Mouse (Mus musculus): Measurements from ENCODE around the gene Cyp4a32. TPM values are rescaled to one million over a fixed set of nuclear protein-coding genes. Genes with fewer than 3 reads are reported as not detected.
"Not testable (repeated sequence)": the region's sequence is repeated elsewhere in the genome, so short reads cannot be mapped to it uniquely, and the experiment has no call there.

The Cyp4a32 gene
- total and polyA plus RNA-seq, 3 experiments, result not detected

- Histone ChIP-seq H3K27ac (ENCODE audit: insufficient read depth, low read depth) (no peak overlapping the region), H3K4me1 (ENCODE audit: control insufficient read depth in 1 of 2, insufficient read depth in 2 of 2) (no peaks in the 10 kb centered on the region; a peak in 1 of 4 replicates), H3K36me3 (replicated peaks in 1 of 2; ENCODE audit: control insufficient read depth in 1 of 2, insufficient read depth in 1 of 2, low read length in 1 of 2) (no peaks in the 10 kb centered on the region), H3K4me2 (ENCODE audit: insufficient read depth, low read depth, poor library complexity, severe bottlenecking) (no peak overlapping the region), H3K79me2 (replicated peaks; ENCODE audit: control insufficient read depth, extremely low read depth, insufficient read depth, poor library complexity, severe bottlenecking) (no peaks in the 10 kb centered on the region), H3K27me3 (replicated peaks) (peaks cover 61% of the 10 kb centered on the region), H3K9ac (ENCODE audit: insufficient read depth, low read depth) (no peak overlapping the region), H3K4me3 (replicated peaks in 1 of 3; ENCODE audit: low read depth in 2 of 3, low read length in 2 of 3, poor library complexity in 1 of 3) (no peak overlapping the region), H3K9me3 (replicated peaks; ENCODE audit: low read length) (no peaks in the 10 kb centered on the region)
- dilution Hi-C loops (cut with MboI; ENCODE audit: extremely low pct_ligation_motif_present, extremely low pct_unique_long_range_greater_than_20kb, low sequenced_read_pairs) (no loop called here), in situ Hi-C loops (cut with MboI; ENCODE audit: low pct_ligation_motif_present, low pct_unique_long_range_greater_than_20kb, low sequenced_read_pairs) (no loop called here)
- no peak for DNase-seq (ENCODE audit: extremely low read depth)
- no peak for TF ChIP-seq NRF1 (IDR thresholded peaks at IDR 0.05; ENCODE audit: low read depth, low read length)
- TF ChIP-seq MEF2A (IDR thresholded peaks at IDR 0.05; ENCODE audit: borderline replicate concordance, low read depth, low read length), result no peak
- TF ChIP-seq JUN (IDR thresholded peaks at IDR 0.05; ENCODE audit: insufficient read depth, low read depth, low read length), result no peak
- no peak for TF ChIP-seq MAX (IDR thresholded peaks at IDR 0.05; ENCODE audit: low read length)
- no peak for TF ChIP-seq ELF1 (IDR thresholded peaks at IDR 0.05; ENCODE audit: low read depth, low read length)
- TF ChIP-seq GABPA (IDR thresholded peaks at IDR 0.05; ENCODE audit: insufficient replicate concordance, low read depth, low read length), result no peak
- TF ChIP-seq POLR2A (IDR thresholded peaks at IDR 0.05; ENCODE audit: low read depth, low read length), result no peak
- TF ChIP-seq USF1 (IDR thresholded peaks at IDR 0.05; ENCODE audit: low read depth, low read length), result no peak
- TF ChIP-seq CTCF (conservative IDR thresholded peaks at IDR 0.05 in 1 of 2, IDR thresholded peaks at IDR 0.05 in 1 of 2; ENCODE audit: low read depth in 2 of 2, low read length in 2 of 2), result no peak
- TF ChIP-seq ZNF384 (IDR thresholded peaks at IDR 0.05; ENCODE audit: low read depth, low read length), result no peak
- no peak for TF ChIP-seq USF2 (conservative IDR thresholded peaks at IDR 0.05; ENCODE audit: low read depth, low read length)
- TF ChIP-seq PAX5 (IDR thresholded peaks at IDR 0.05; ENCODE audit: low read length), result no peak
- no peak for TF ChIP-seq MAFK (IDR thresholded peaks at IDR 0.05; ENCODE audit: insufficient replicate concordance, low read length)
- no peak for TF ChIP-seq JUND (conservative IDR thresholded peaks at IDR 0.05; ENCODE audit: low read depth, low read length)
- TF ChIP-seq TBP (conservative IDR thresholded peaks at IDR 0.05; ENCODE audit: low read depth, low read length), result no peak
- no peak for TF ChIP-seq SMC3 (IDR thresholded peaks at IDR 0.05; ENCODE audit: low read depth, low read length)
- TF ChIP-seq ZMIZ1 (IDR thresholded peaks at IDR 0.05; ENCODE audit: low read depth, low read length), result no peak
- no peak for TF ChIP-seq SIN3A (IDR thresholded peaks at IDR 0.05; ENCODE audit: low read length)
Observed at GRCm38 (mm10) chr4:115649344-115649743, 48.6 kb downstream of the Cyp4a32 start.

DNA sequence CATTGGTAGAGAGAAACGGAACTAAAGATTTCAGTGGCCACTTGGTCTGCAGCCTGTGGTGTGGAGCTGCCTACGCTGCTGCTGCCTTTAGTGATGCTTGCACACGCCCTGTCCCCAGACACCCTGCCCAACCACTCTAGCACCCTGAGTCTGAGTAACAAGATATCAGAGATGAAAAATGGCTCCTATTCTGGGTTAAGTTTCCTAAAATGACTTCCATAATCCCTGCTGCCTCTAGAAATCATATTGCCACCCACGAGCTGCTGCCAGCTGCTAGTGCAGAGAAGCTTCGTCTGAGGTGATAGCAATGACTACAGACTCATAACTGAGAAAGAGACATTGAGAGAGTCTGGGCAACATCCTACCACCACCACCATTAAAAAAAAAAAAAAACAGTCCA, 50.1 kb downstream of the Cyp4a32 start:
- DNase-seq (ENCODE audit: extremely low read depth), result no peak
- Histone ChIP-seq H3K4me1 (ENCODE audit: control insufficient read depth in 1 of 2, insufficient read depth in 2 of 2) (no peaks in the 10 kb centered on the region; a peak in 1 of 4 replicates), H3K36me3 (replicated peaks in 1 of 2; ENCODE audit: control insufficient read depth in 1 of 2, insufficient read depth in 1 of 2, low read length in 1 of 2) (no peaks in the 10 kb centered on the region), H3K9me3 (replicated peaks; ENCODE audit: low read length) (no peaks in the 10 kb centered on the region), H3K27me3 (replicated peaks) (peaks cover 48% of the 10 kb centered on the region), H3K9ac (ENCODE audit: insufficient read depth, low read depth) (no peak overlapping the region), H3K79me2 (replicated peaks; ENCODE audit: control insufficient read depth, extremely low read depth, insufficient read depth, poor library complexity, severe bottlenecking) (no peaks in the 10 kb centered on the region), H3K4me3 (replicated peaks in 1 of 3; ENCODE audit: low read depth in 2 of 3, low read length in 2 of 3, poor library complexity in 1 of 3) (no peak overlapping the region), H3K27ac (ENCODE audit: insufficient read depth, low read depth) (no peak overlapping the region), H3K4me2 (ENCODE audit: insufficient read depth, low read depth, poor library complexity, severe bottlenecking) (no peak overlapping the region)
- TF ChIP-seq USF1 (IDR thresholded peaks at IDR 0.05; ENCODE audit: low read depth, low read length) (no peak), TBP (conservative IDR thresholded peaks at IDR 0.05; ENCODE audit: low read depth, low read length) (no peak), MAX (IDR thresholded peaks at IDR 0.05; ENCODE audit: low read length) (no peak), MYC (IDR thresholded peaks at IDR 0.05; ENCODE audit: low read depth, low read length) (no peak), ZKSCAN1 (IDR thresholded peaks at IDR 0.05; ENCODE audit: borderline replicate concordance, low read depth, low read length) (no peak), IRF4 (IDR thresholded peaks at IDR 0.05; ENCODE audit: low read depth, low read length) (no peak), PAX5 (IDR thresholded peaks at IDR 0.05; ENCODE audit: low read length) (no peak), CTCF (conservative IDR thresholded peaks at IDR 0.05 in 1 of 2, IDR thresholded peaks at IDR 0.05 in 1 of 2; ENCODE audit: low read depth in 2 of 2, low read length in 2 of 2) (no peak), EP300 (IDR thresholded peaks at IDR 0.05; ENCODE audit: low read length) (no peak), NELFE (IDR thresholded peaks at IDR 0.05; ENCODE audit: low read depth, low read length) (no peak), ZMIZ1 (IDR thresholded peaks at IDR 0.05; ENCODE audit: low read depth, low read length) (no peak), POLR2AphosphoS2 (IDR thresholded peaks at IDR 0.05; ENCODE audit: low read depth, low read length) (no peak), BHLHE40 (IDR thresholded peaks at IDR 0.05; ENCODE audit: low read depth, low read length) (no peak), MAZ (IDR thresholded peaks at IDR 0.05; ENCODE audit: low read depth, low read length) (no peak), USF2 (conservative IDR thresholded peaks at IDR 0.05; ENCODE audit: low read depth, low read length) (no peak)
- dilution Hi-C loops (cut with MboI; ENCODE audit: extremely low pct_ligation_motif_present, extremely low pct_unique_long_range_greater_than_20kb, low sequenced_read_pairs), result no loop called here
- in situ Hi-C loops (cut with MboI; ENCODE audit: low pct_ligation_motif_present, low pct_unique_long_range_greater_than_20kb, low sequenced_read_pairs), result no loop called here

GRCm38 (mm10) chr4:115655841-115656534, 55.2 kb downstream of the Cyp4a32 start:
- H3K4me3 ChIP-seq (replicated peaks in 1 of 3; ENCODE audit: low read depth in 2 of 3, low read length in 2 of 3, poor library complexity in 1 of 3); H3K4me1 ChIP-seq (ENCODE audit: control insufficient read depth in 1 of 2, insufficient read depth in 2 of 2); in situ Hi-C loops (cut with MboI; ENCODE audit: low pct_ligation_motif_present, low pct_unique_long_range_greater_than_20kb, low sequenced_read_pairs); H3K27ac ChIP-seq (ENCODE audit: insufficient read depth, low read depth); H3K4me2 ChIP-seq (ENCODE audit: insufficient read depth, low read depth, poor library complexity, severe bottlenecking); H3K9ac ChIP-seq (ENCODE audit: insufficient read depth, low read depth); H3K9me3 ChIP-seq (replicated peaks; ENCODE audit: low read length); H3K36me3 ChIP-seq (replicated peaks in 1 of 2; ENCODE audit: control insufficient read depth in 1 of 2, insufficient read depth in 1 of 2, low read length in 1 of 2); H3K79me2 ChIP-seq (replicated peaks; ENCODE audit: control insufficient read depth, extremely low read depth, insufficient read depth, poor library complexity, severe bottlenecking); dilution Hi-C loops (cut with MboI; ENCODE audit: extremely low pct_ligation_motif_present, extremely low pct_unique_long_range_greater_than_20kb, low sequenced_read_pairs); DNase-seq (ENCODE audit: extremely low read depth): not testable (repeated sequence)
- H3K27me3 ChIP-seq (replicated peaks), result peaks cover 37% of the 10 kb centered on the region

Data from CH12.LX (cell line).